Comparison of ENCODE assay signal across 31 mouse cellular contexts in the genomic region with DNA sequence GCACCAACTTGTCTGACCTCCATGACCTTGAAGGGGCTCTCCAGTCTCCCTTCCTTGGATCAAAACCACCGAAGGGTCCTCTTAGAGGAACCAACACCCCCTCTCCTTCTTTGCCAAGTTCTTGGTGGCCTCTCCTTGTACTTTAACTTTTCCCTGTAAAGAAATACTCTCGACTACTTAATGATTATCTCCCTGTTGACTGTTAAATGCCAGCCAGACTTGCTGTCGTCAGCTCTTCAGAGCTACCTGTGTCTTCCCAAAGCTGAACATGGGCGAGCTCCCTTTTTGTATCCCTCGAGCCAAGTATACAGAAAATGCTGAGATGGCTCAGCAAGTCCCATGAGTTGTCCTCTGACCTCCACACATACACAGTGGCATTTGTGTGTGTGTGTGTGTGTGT. TPM values are rescaled to one million over a fixed set of nuclear protein-coding genes. Genes with fewer than 3 reads are reported as not detected.
DNase-seq lines count a peak whose midpoint lies in the region; ATAC-seq and TF ChIP-seq lines count a peak whose summit lies in the region.
"Had no signal": no experiment of that assay in that cellular context is flagged by ENCODE, and none has a peak within 500 bp of the region (broad histone marks: within the 10 kb centered on the region; RNA-seq: fewer than 3 reads in every experiment).

No protein-coding gene starts in this region.

- no peak for DNase-seq in hindbrain, embryonic 10.5 days (ENCODE audit: low spot score)
- DNase-seq in ZHBTc4 (ENCODE audit: low read depth, low spot score): peak; percentile 36
- no peak for DNase-seq in kidney, postnatal 0 days (ENCODE audit: low spot score)
- DNase-seq in thymus, postnatal 36 days: no peak
- no peak for DNase-seq in heart, adult 9 months (ENCODE audit: low spot score in 2 of 2)
- no peak for DNase-seq in left cerebral cortex, postnatal 14 days (ENCODE audit: low spot score in 2 of 2)
- DNase-seq: adrenal gland, postnatal 14 days; cerebellum, adult 18-20 months; cerebellum, postnatal 10 days; gastrocnemius, postnatal 36 days; heart, adult 2 months; heart, postnatal 10 days; lung, adult 2 months; lung, postnatal 14 days; retina, postnatal 1 day; right cerebral cortex, postnatal 25 days; spleen, adult 18-20 months; thymus, postnatal 14 days had no signal

- no peaks in the 10 kb centered on the region for H3K9me3 ChIP-seq in hindbrain, embryonic 10.5 days
- no peaks in the 10 kb centered on the region for H3K9me3 ChIP-seq in hindbrain, embryonic 13.5 days
- H3K9me3 ChIP-seq in embryonic facial prominence, embryonic 13.5 days: no peaks in the 10 kb centered on the region
- no peaks in the 10 kb centered on the region for H3K9me3 ChIP-seq in kidney, postnatal 0 days (replicated peaks; ENCODE audit: low read length)
- H3K9me3 ChIP-seq: forebrain, embryonic 13.5 days; G1E; heart, embryonic 13.5 days; midbrain, embryonic 10.5 days; midbrain, embryonic 15.5 days; neural tube, embryonic 15.5 days had no signal

- H3K4me1 ChIP-seq in hindbrain, embryonic 10.5 days (replicated peaks): peaks cover 92% of the 10 kb centered on the region
- peaks cover 51% of the 10 kb centered on the region for H3K4me1 ChIP-seq in hindbrain, embryonic 13.5 days (replicated peaks)
- H3K4me1 ChIP-seq in embryonic facial prominence, embryonic 13.5 days: peaks cover 90% of the 10 kb centered on the region
- H3K4me1 ChIP-seq in kidney, postnatal 0 days (replicated peaks; ENCODE audit: insufficient read depth, low read length): peaks cover 12% of the 10 kb centered on the region

- 78% methylated on average over 5 of the region's 5 CpGs for WGBS in hindbrain, embryonic 10.5 days
- WGBS in hindbrain, embryonic 13.5 days: 85% methylated on average over 5 of the region's 5 CpGs
- 74% methylated on average over 5 of the region's 5 CpGs for WGBS in embryonic facial prominence, embryonic 13.5 days
- WGBS in kidney, postnatal 0 days: 67% methylated on average over 5 of the region's 5 CpGs

- H3K4me2 ChIP-seq in hindbrain, embryonic 13.5 days: no peak overlapping the region
- H3K4me2 ChIP-seq in embryonic facial prominence, embryonic 13.5 days: no peak overlapping the region
- no peak overlapping the region for H3K4me2 ChIP-seq in kidney, postnatal 0 days (ENCODE audit: low read length)
- H3K4me2 ChIP-seq: forebrain, embryonic 13.5 days; heart, embryonic 13.5 days; midbrain, embryonic 15.5 days; neural tube, embryonic 15.5 days had no signal

- H3K27me3 ChIP-seq in hindbrain, embryonic 10.5 days (ENCODE audit: insufficient read depth, poor library complexity, severe bottlenecking): peaks cover 63% of the 10 kb centered on the region
- H3K27me3 ChIP-seq in hindbrain, embryonic 13.5 days: peaks cover 26% of the 10 kb centered on the region
- H3K27me3 ChIP-seq in embryonic facial prominence, embryonic 13.5 days: peaks cover 17% of the 10 kb centered on the region; the same call in 1 of the 2 replicates
- no peaks in the 10 kb centered on the region for H3K27me3 ChIP-seq in kidney, postnatal 0 days (ENCODE audit: insufficient read depth, low read length)

- H3K36me3 ChIP-seq in hindbrain, embryonic 10.5 days: no peaks in the 10 kb centered on the region
- no peaks in the 10 kb centered on the region for H3K36me3 ChIP-seq in hindbrain, embryonic 13.5 days
- no peaks in the 10 kb centered on the region for H3K36me3 ChIP-seq in embryonic facial prominence, embryonic 13.5 days
- H3K36me3 ChIP-seq in kidney, postnatal 0 days (ENCODE audit: insufficient read depth, low read length): no peaks in the 10 kb centered on the region
- H3K36me3 ChIP-seq: G1E; heart, embryonic 13.5 days; midbrain, embryonic 10.5 days; midbrain, embryonic 15.5 days; neural tube, embryonic 15.5 days had no signal

- 0 out of 2 replicates have a peak overlapping the region, but pooled peaks have one; percentile 78 for H3K27ac ChIP-seq in hindbrain, embryonic 10.5 days
- no peak overlapping the region for H3K27ac ChIP-seq in hindbrain, embryonic 13.5 days
- H3K27ac ChIP-seq in embryonic facial prominence, embryonic 13.5 days: peak overlapping the region; percentile 100; the same call in 1 of the 2 replicates
- peak overlapping the region; percentile 19 for H3K27ac ChIP-seq in kidney, postnatal 0 days
- H3K27ac ChIP-seq: forebrain, embryonic 13.5 days; heart, adult 2 months; heart, embryonic 13.5 days; liver, embryonic 14.5 days; midbrain, embryonic 10.5 days; midbrain, embryonic 15.5 days; neural tube, embryonic 15.5 days had no signal

- intact Hi-C loops in left cerebral cortex, postnatal 14 days (cut with DNase I): no loop called here

- H3K9ac ChIP-seq in hindbrain, embryonic 13.5 days: no peak overlapping the region
- H3K9ac ChIP-seq in embryonic facial prominence, embryonic 13.5 days: no peak overlapping the region
- H3K9ac ChIP-seq in kidney, postnatal 0 days (ENCODE audit: low read depth, low read length): no peak overlapping the region
- H3K9ac ChIP-seq: forebrain, embryonic 13.5 days; heart, embryonic 13.5 days; liver, embryonic 14.5 days; midbrain, embryonic 15.5 days; neural tube, embryonic 15.5 days had no signal

- H3K4me3 ChIP-seq in hindbrain, embryonic 10.5 days: no peak overlapping the region
- H3K4me3 ChIP-seq in hindbrain, embryonic 13.5 days: no peak overlapping the region
- no peak overlapping the region for H3K4me3 ChIP-seq in embryonic facial prominence, embryonic 13.5 days
- no peak overlapping the region for H3K4me3 ChIP-seq in kidney, postnatal 0 days (replicated peaks; ENCODE audit: low read depth, low read length)
- H3K4me3 ChIP-seq: forebrain, embryonic 13.5 days; heart, adult 2 months; heart, embryonic 13.5 days; midbrain, embryonic 10.5 days; midbrain, embryonic 15.5 days; neural tube, embryonic 15.5 days had no signal

- TF ChIP-seq CTCF in kidney, postnatal 0 days (IDR thresholded peaks at IDR 0.05; ENCODE audit: low read depth): no peak

- no peak for ATAC-seq in hindbrain, embryonic 13.5 days (ENCODE audit: low FRiP score)
- ATAC-seq in embryonic facial prominence, embryonic 13.5 days (ENCODE audit: insufficient number of reproducible peaks, insufficient read depth, low FRiP score, low TSS enrichment, low read depth): no peak
- no peak for ATAC-seq in kidney, postnatal 0 days (replicated peaks; ENCODE audit: low FRiP score, low read depth)
- ATAC-seq: forebrain, embryonic 13.5 days; intestine, embryonic 16.5 days; midbrain, embryonic 15.5 days had no signal

RNA-seq across cellular contexts. Expression of a gene that starts 30.8 kb away (rescaled TPM):
- polyA plus RNA-seq in hindbrain, embryonic 10.5 days (2016; fragmentation: Nextera tagmentation; extraction: Ambion mirVana): 15.1 and 15.3 TPM in 2 replicates
- 10.3 and 13.0 TPM in 2 replicates for polyA plus RNA-seq in hindbrain, embryonic 13.5 days (2015; fragmentation: Nextera tagmentation; extraction: Ambion mirVana)
- 38.5 and 39.3 TPM in 2 replicates for polyA plus RNA-seq in embryonic facial prominence, embryonic 13.5 days (2015; fragmentation: Nextera tagmentation; extraction: Ambion mirVana)
- 65.4 and 71.8 TPM in 2 replicates for polyA plus RNA-seq in kidney, postnatal 0 days (2015; fragmentation: Nextera tagmentation; extraction: Ambion mirVana)
- 10 to 100 TPM; 30.2 to 39.1 TPM for total RNA-seq in left cerebral cortex, postnatal 14 days (2021)

RNA-seq across cellular contexts. Expression of a gene that starts 31.9 kb away (rescaled TPM):
- polyA plus RNA-seq in hindbrain, embryonic 10.5 days (2016; fragmentation: Nextera tagmentation; extraction: Ambion mirVana): 0.31 and 0.37 TPM in 2 replicates
- polyA plus RNA-seq in hindbrain, embryonic 13.5 days (2015; fragmentation: Nextera tagmentation; extraction: Ambion mirVana): 0.57 and 0.60 TPM in 2 replicates
- 0.22 and 0.23 TPM in 2 replicates for polyA plus RNA-seq in embryonic facial prominence, embryonic 13.5 days (2015; fragmentation: Nextera tagmentation; extraction: Ambion mirVana)
- polyA plus RNA-seq in kidney, postnatal 0 days (2015; fragmentation: Nextera tagmentation; extraction: Ambion mirVana): 0.07 and 0.18 TPM in 2 replicates
- under 1 TPM in 1 of 2 experiments, not detected in 1; 0.17 TPM for total RNA-seq in left cerebral cortex, postnatal 14 days (2021)
- total RNA-seq: layer of hippocampus, adult 18-20 months; left cerebral cortex, adult 18-20 months; left cerebral cortex, postnatal 36 days had no signal
- polyA plus RNA-seq: G1E had no signal
